Comparison of ENCODE assay signal across 12 mouse cellular contexts in the genomic region with DNA sequence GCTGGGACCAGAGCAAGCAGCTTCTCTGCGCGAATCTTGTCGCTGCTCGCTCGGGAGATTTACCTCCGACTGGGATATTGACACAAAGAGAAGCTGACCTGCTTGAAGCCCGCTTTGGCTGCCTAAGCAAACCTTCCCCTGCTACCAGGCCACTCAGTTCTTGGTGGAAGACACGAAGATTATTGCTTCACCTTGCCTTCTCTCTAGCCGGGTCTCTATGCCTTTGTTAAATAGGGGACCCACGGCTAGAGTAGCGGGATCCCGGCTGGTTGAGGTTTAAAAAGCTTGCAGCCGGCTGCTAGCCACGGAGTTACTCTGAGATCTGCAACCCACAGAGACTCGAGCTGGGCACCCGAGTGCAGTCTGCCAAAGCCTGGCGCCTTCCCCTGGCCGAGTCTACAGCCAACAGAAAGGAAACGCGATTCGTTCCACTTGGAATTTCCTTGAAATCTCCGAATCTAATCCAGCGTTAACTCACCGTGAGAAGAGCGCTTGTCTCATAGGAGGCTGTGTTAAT. TPM values are rescaled to one million over a fixed set of nuclear protein-coding genes. Genes with fewer than 3 reads are reported as not detected.
DNase-seq lines count a peak whose midpoint lies in the region; ATAC-seq and TF ChIP-seq lines count a peak whose summit lies in the region.
"Had no signal": no experiment of that assay in that cellular context is flagged by ENCODE, and none has a peak within 500 bp of the region (broad histone marks: within the 10 kb centered on the region; RNA-seq: fewer than 3 reads in every experiment).

No protein-coding gene starts in this region.

- peaks cover 3% of the 10 kb centered on the region; the same call in 1 of the 2 replicates for H3K27me3 ChIP-seq in spleen, adult 2 months (ENCODE audit: control insufficient read depth, insufficient read depth, low read length)
- peaks cover 74% of the 10 kb centered on the region for H3K27me3 ChIP-seq in limb, embryonic 11.5 days (ENCODE audit: control insufficient read depth, insufficient read depth, low read length)
- H3K27me3 ChIP-seq in small intestine, adult 2 months (ENCODE audit: control insufficient read depth, insufficient read depth, low read length), result peaks cover 52% of the 10 kb centered on the region
- H3K27me3 ChIP-seq in thymus, adult 2 months (ENCODE audit: control insufficient read depth, insufficient read depth, low read length), result peaks cover 19% of the 10 kb centered on the region

- ATAC-seq in limb, embryonic 11.5 days (ENCODE audit: insufficient number of reproducible peaks, low FRiP score, low TSS enrichment, low read depth), result no peak
- ATAC-seq: activated CD4-positive, CD25-positive, alpha-beta regulatory T cell, adult 4 months had no signal

- peak overlapping the region; percentile 56 for H3K4me3 ChIP-seq in spleen, adult 2 months (ENCODE audit: extremely low read depth, insufficient read depth, insufficient read length)
- H3K4me3 ChIP-seq in limb, embryonic 11.5 days (ENCODE audit: low read depth, low read length), result no peak overlapping the region
- H3K4me3 ChIP-seq in small intestine, adult 2 months (ENCODE audit: low read depth, low read length), result peak overlapping the region; percentile 4; the same call in 1 of the 2 replicates
- no peak overlapping the region for H3K4me3 ChIP-seq in thymus, adult 2 months (ENCODE audit: control insufficient read depth, insufficient read depth, low read length)
- H3K4me3 ChIP-seq: embryonic facial prominence, embryonic 13.5 days had no signal

- peak overlapping the region; percentile 80 for H3K27ac ChIP-seq in spleen, adult 2 months (ENCODE audit: insufficient read depth, low read length)
- H3K27ac ChIP-seq in limb, embryonic 11.5 days (replicated peaks; ENCODE audit: low read depth, low read length), result no peak overlapping the region
- H3K27ac ChIP-seq in small intestine, adult 2 months (ENCODE audit: insufficient read depth, low read depth, low read length), result no peak overlapping the region
- no peak overlapping the region for H3K27ac ChIP-seq in thymus, adult 2 months (ENCODE audit: control insufficient read depth, insufficient read depth, low read length)
- H3K27ac ChIP-seq: embryonic facial prominence, embryonic 13.5 days had no signal

- H3K9ac ChIP-seq in limb, embryonic 11.5 days (ENCODE audit: low read length), result no peak overlapping the region
- H3K9ac ChIP-seq: embryonic facial prominence, embryonic 13.5 days had no signal

- WGBS in spleen, adult 2 months, result 4% methylated on average over 25 of the region's 25 CpGs
- WGBS in limb, embryonic 11.5 days, result 1% methylated on average over 25 of the region's 25 CpGs
- WGBS in small intestine, adult 2 months, result 4% methylated on average over 25 of the region's 25 CpGs
- 7% methylated on average over 25 of the region's 25 CpGs for WGBS in thymus, adult 2 months

- DNase-seq in cerebellum, adult 11-12 months, result peak; percentile 14
- DNase-seq in cerebellum, adult 9-11 months, result no peak
- DNase-seq in spleen, adult 2 months (ENCODE audit: low read depth in 1 of 2, low spot score in 2 of 2), result no peak
- no peak for DNase-seq in spleen, adult 18-20 months
- peak; percentile 60 for DNase-seq in limb, embryonic 11.5 days (ENCODE audit: low spot score)
- DNase-seq in lung, postnatal 14 days, result no peak
- DNase-seq in thymus, adult 2 months, result no peak
- DNase-seq: heart, adult 18-20 months; kidney, postnatal 10 days had no signal

- TF ChIP-seq CTCF in spleen, adult 2 months (IDR thresholded peaks at IDR 0.05; ENCODE audit: extremely low read depth, insufficient read depth, insufficient read length, insufficient replicate concordance), result no peak
- TF ChIP-seq CTCF in small intestine, adult 2 months (IDR thresholded peaks at IDR 0.05; ENCODE audit: extremely low read depth, insufficient read length, insufficient replicate concordance, low read depth, low read length), result no peak
- no peak for TF ChIP-seq CTCF in thymus, adult 2 months (IDR thresholded peaks at IDR 0.05; ENCODE audit: borderline replicate concordance, control insufficient read depth, extremely low read depth, insufficient read depth, low read length, poor library complexity)

- H3K36me3 ChIP-seq in spleen, adult 2 months (ENCODE audit: control insufficient read depth, insufficient read depth, low read length), result peaks cover 25% of the 10 kb centered on the region
- no peaks in the 10 kb centered on the region for H3K36me3 ChIP-seq in limb, embryonic 11.5 days (ENCODE audit: control insufficient read depth, insufficient read depth, low read length)
- H3K36me3 ChIP-seq in small intestine, adult 2 months (ENCODE audit: control insufficient read depth, insufficient read depth, low read length), result no peaks in the 10 kb centered on the region
- no peaks in the 10 kb centered on the region for H3K36me3 ChIP-seq in thymus, adult 2 months (ENCODE audit: control insufficient read depth, insufficient read depth, low read length)
- H3K36me3 ChIP-seq: embryonic facial prominence, embryonic 13.5 days had no signal

- no peak overlapping the region for H3K4me2 ChIP-seq in limb, embryonic 11.5 days (ENCODE audit: low read depth, severe bottlenecking)
- H3K4me2 ChIP-seq: embryonic facial prominence, embryonic 13.5 days had no signal

- no peak for TF ChIP-seq POLR2A in spleen, adult 2 months (IDR thresholded peaks at IDR 0.05; ENCODE audit: low read depth, low read length)
- TF ChIP-seq POLR2A in small intestine, adult 2 months (IDR thresholded peaks at IDR 0.05; ENCODE audit: low read depth, low read length), result no peak
- no peak for TF ChIP-seq POLR2A in thymus, adult 2 months (IDR thresholded peaks at IDR 0.05; ENCODE audit: control insufficient read depth, extremely low read depth, insufficient read depth, low read length, poor library complexity)

- no peaks in the 10 kb centered on the region for H3K9me3 ChIP-seq in limb, embryonic 11.5 days (ENCODE audit: control insufficient read depth, low read length)
- H3K9me3 ChIP-seq: embryonic facial prominence, embryonic 13.5 days had no signal

- peaks cover 20% of the 10 kb centered on the region for H3K4me1 ChIP-seq in spleen, adult 2 months (ENCODE audit: control insufficient read depth, insufficient read depth, insufficient read length)
- H3K4me1 ChIP-seq in limb, embryonic 11.5 days (ENCODE audit: control insufficient read depth, insufficient read depth, low read length), result peaks cover 5% of the 10 kb centered on the region; the same call in 1 of the 2 replicates
- H3K4me1 ChIP-seq in small intestine, adult 2 months (ENCODE audit: control insufficient read depth, insufficient read depth, insufficient read length, low read length), result peaks cover 10% of the 10 kb centered on the region; the same call in 1 of the 2 replicates
- H3K4me1 ChIP-seq in thymus, adult 2 months (replicated peaks; ENCODE audit: control insufficient read depth, insufficient read depth, low read length), result peaks cover 12% of the 10 kb centered on the region; the same call in 1 of the 2 replicates

RNA-seq across cellular contexts. Expression of gene Pax5, which starts 8.2 kb away (rescaled TPM):
- polyA plus RNA-seq in spleen, adult 2 months (2012; rRNA removed), result 131 and 166 TPM in 2 replicates
- not detected in 2 replicates for polyA plus RNA-seq in limb, embryonic 11.5 days (2014; fragmentation: Nextera tagmentation; extraction: Ambion mirVana)
- 1.2 and 6.3 TPM in 2 replicates for polyA plus RNA-seq in small intestine, adult 2 months (2012; rRNA removed)
- polyA plus RNA-seq in thymus, adult 2 months (2012; rRNA removed), result 2.7 and 4.0 TPM in 2 replicates
- polyA plus RNA-seq: embryonic facial prominence, embryonic 13.5 days had no signal

RNA-seq across cellular contexts. Expression of gene Zcchc7, which starts 53.6 kb away (rescaled TPM):
- 10.1 and 13.3 TPM in 2 replicates for polyA plus RNA-seq in spleen, adult 2 months (2012; rRNA removed)
- 22.3 and 22.9 TPM in 2 replicates for polyA plus RNA-seq in limb, embryonic 11.5 days (2014; fragmentation: Nextera tagmentation; extraction: Ambion mirVana)
- 2.2 and 3.5 TPM in 2 replicates for polyA plus RNA-seq in small intestine, adult 2 months (2012; rRNA removed)
- polyA plus RNA-seq in thymus, adult 2 months (2012; rRNA removed), result 13.3 and 17.4 TPM in 2 replicates

Comparison
In these comparisons a context has a peak if more than half of its experiments do, and no peak if none do; other contexts are left out.
1. DNase-seq: peak in cerebellum, adult 11-12 months (single experiment) and limb, embryonic 11.5 days (single experiment); none in cerebellum, adult 9-11 months (single experiment), spleen, adult 2 months (0 of 2), spleen, adult 18-20 months (0 of 2), lung, postnatal 14 days (single experiment) and thymus, adult 2 months (single experiment).
2. H3K4me3 ChIP-seq: peak in spleen, adult 2 months (single experiment) and small intestine, adult 2 months (single experiment); none in limb, embryonic 11.5 days (single experiment) and thymus, adult 2 months (single experiment).
3. RNA of gene Pax5, which starts 8.2 kb away (polyA plus RNA-seq): 131 to 166 TPM in spleen, adult 2 months; 1.2 to 6.3 TPM in small intestine, adult 2 months, 2.7 to 4.0 TPM in thymus, adult 2 months and not detected in limb, embryonic 11.5 days; every median in the first group is over 10 times any median in the second.